Mouse (Mus musculus) CH12.LX (cell line): Measurements from ENCODE around the gene Dph2. TPM values are rescaled to one million over a fixed set of nuclear protein-coding genes. Genes with fewer than 3 reads are reported as not detected.
A peak's percentile ranks its signal among the peaks of the same experiment; 100 is the strongest.

Experiments
- DNase-seq: peaks from one replicate; pipeline ENCODE4 v3.0.0-alpha.2; 2013; ENCODE audit errors: extremely low read depth
- H3K27ac ChIP-seq: 2 replicates; pipeline ENCODE4 v1.5.1; 2012; ENCODE audit warnings: low read depth, mild to moderate bottlenecking, control low read depth, moderate library complexity; ENCODE audit not compliant: insufficient read depth
- H3K27me3 ChIP-seq: replicated peaks from 2 replicates; pipeline ENCODE3; 2012; ENCODE audit warnings: inconsistent platforms
- H3K36me3 ChIP-seq, 2 experiments: replicated peaks in 1 of 2; 2 replicates each; pipeline versions ENCODE3 to v1.6.1; 2012; ENCODE audit warnings: inconsistent platforms in 1 of 2, low read length in 1 of 2, mild to moderate bottlenecking in 1 of 2, mixed read lengths in 1 of 2, moderate library complexity in 1 of 2; ENCODE audit not compliant: control insufficient read depth in 1 of 2, insufficient read depth in 1 of 2
- H3K4me1 ChIP-seq, 2 experiments: 2 replicates each; pipeline ENCODE4 v1.6.1; 2012; ENCODE audit warnings: inconsistent platforms in 1 of 2, moderate library complexity in 1 of 2; ENCODE audit not compliant: insufficient read depth in 2 of 2, control insufficient read depth in 1 of 2
- H3K4me2 ChIP-seq: 2 replicates; pipeline ENCODE4 v1.6.1; 2012; ENCODE audit warnings: low read depth, mild to moderate bottlenecking, control low read depth; ENCODE audit not compliant: poor library complexity, insufficient read depth, severe bottlenecking
- H3K4me3 ChIP-seq, 3 experiments: fragments of 150-350 bp in 1 of 3; sonication (generic) in 1 of 3; replicated peaks in 1 of 3; 2 replicates each; pipeline versions ENCODE3 to v1.5.1; 2011 to 2012; ENCODE audit warnings: low read depth in 2 of 3, low read length in 2 of 3, mild to moderate bottlenecking in 2 of 3, moderate library complexity in 2 of 3, control low read depth in 1 of 3, improper control_type of control experiment in 1 of 3, inconsistent platforms in 1 of 3, mixed read lengths in 1 of 3; ENCODE audit not compliant: poor library complexity in 1 of 3
- H3K79me2 ChIP-seq: replicated peaks from 2 replicates; pipeline ENCODE4 v1.6.1; 2012; ENCODE audit warnings: mild to moderate bottlenecking, moderate library complexity; ENCODE audit not compliant: control insufficient read depth, poor library complexity, insufficient read depth, severe bottlenecking; ENCODE audit errors: extremely low read depth
- H3K9ac ChIP-seq: 2 replicates; pipeline ENCODE4 v1.6.1; 2012; ENCODE audit warnings: low read depth, mild to moderate bottlenecking, control low read depth, moderate library complexity; ENCODE audit not compliant: insufficient read depth
- H3K9me3 ChIP-seq: replicated peaks from 2 replicates; pipeline ENCODE3; 2012; ENCODE audit warnings: low read length, inconsistent platforms, mixed read lengths
- BHLHE40 ChIP-seq: IDR thresholded peaks from 2 replicates; pipeline ENCODE4 v1.6.1; 2011; ENCODE audit warnings: mild to moderate bottlenecking, low read depth, low read length, improper control_type of control experiment
- CHD1 ChIP-seq: IDR thresholded peaks from 2 replicates; pipeline ENCODE4 v1.6.1; 2012; ENCODE audit warnings: low read depth, low read length, improper control_type of control experiment, inconsistent platforms
- CTCF ChIP-seq, 2 experiments: IDR thresholded peaks in 1 of 2; conservative IDR thresholded peaks in 1 of 2; 2 replicates each; pipeline ENCODE4 v1.5.1; 2011 to 2012; ENCODE audit warnings: low read depth in 2 of 2, low read length in 2 of 2, improper control_type of control experiment in 1 of 2, inconsistent platforms in 1 of 2, mild to moderate bottlenecking in 1 of 2, moderate library complexity in 1 of 2
- E2F4 ChIP-seq: IDR thresholded peaks from 2 replicates; pipeline ENCODE4 v1.6.1; 2011; ENCODE audit warnings: low read depth, low read length, improper control_type of control experiment; ENCODE audit not compliant: insufficient replicate concordance
- ELF1 ChIP-seq: IDR thresholded peaks from 2 replicates; pipeline ENCODE4 v1.6.1; 2014; ENCODE audit warnings: low read depth, mild to moderate bottlenecking, inconsistent platforms, low read length, improper control_type of control experiment
- HCFC1 ChIP-seq: IDR thresholded peaks from 2 replicates; pipeline ENCODE4 v1.6.1; 2012; ENCODE audit warnings: low read depth, mild to moderate bottlenecking, inconsistent platforms, low read length, improper control_type of control experiment
- JUN ChIP-seq: IDR thresholded peaks from 2 replicates; pipeline ENCODE4 v1.6.1; 2011; ENCODE audit warnings: low read depth, mild to moderate bottlenecking, low read length, improper control_type of control experiment, moderate library complexity; ENCODE audit not compliant: insufficient read depth
- MAFK ChIP-seq: IDR thresholded peaks from 2 replicates; pipeline ENCODE4 v1.6.1; 2011; ENCODE audit warnings: low read length, improper control_type of control experiment; ENCODE audit not compliant: insufficient replicate concordance
- MAX ChIP-seq: IDR thresholded peaks from 2 replicates; pipeline ENCODE4 v1.6.1; 2011; ENCODE audit warnings: low read length, improper control_type of control experiment
- MAZ ChIP-seq: IDR thresholded peaks from 2 replicates; pipeline ENCODE4 v1.6.1; 2012; ENCODE audit warnings: low read depth, mild to moderate bottlenecking, inconsistent platforms, low read length, improper control_type of control experiment, moderate library complexity
- MEF2A ChIP-seq: IDR thresholded peaks from 2 replicates; pipeline ENCODE4 v1.6.1; 2014; ENCODE audit warnings: low read depth, mild to moderate bottlenecking, inconsistent platforms, low read length, improper control_type of control experiment, borderline replicate concordance
- MYC ChIP-seq: IDR thresholded peaks from 2 replicates; pipeline ENCODE4 v1.6.1; 2011; ENCODE audit warnings: low read depth, mild to moderate bottlenecking, improper control_type of control experiment, low read length
- TCF12 ChIP-seq: IDR thresholded peaks from 2 replicates; pipeline ENCODE4 v1.6.1; 2014; ENCODE audit warnings: low read depth, mild to moderate bottlenecking, inconsistent platforms, low read length, improper control_type of control experiment
- UBTF ChIP-seq: IDR thresholded peaks from 2 replicates; pipeline ENCODE4 v1.6.1; 2012; ENCODE audit warnings: low read depth, mild to moderate bottlenecking, inconsistent platforms, low read length, improper control_type of control experiment, moderate library complexity
- USF1 ChIP-seq: IDR thresholded peaks from 2 replicates; pipeline ENCODE4 v1.6.1; 2014; ENCODE audit warnings: low read depth, mild to moderate bottlenecking, inconsistent platforms, low read length, improper control_type of control experiment
- ZKSCAN1 ChIP-seq: IDR thresholded peaks from 2 replicates; pipeline ENCODE4 v1.6.1; 2012; ENCODE audit warnings: low read depth, inconsistent platforms, low read length, improper control_type of control experiment, borderline replicate concordance
- ZMIZ1 ChIP-seq: IDR thresholded peaks from 2 replicates; pipeline ENCODE4 v1.6.1; 2012; ENCODE audit warnings: low read depth, mild to moderate bottlenecking, inconsistent platforms, low read length, improper control_type of control experiment
- dilution Hi-C: fragments of 300-500 bp; cut with MboI; formaldehyde crosslinking; loops from 2 replicates; pipeline ENCODE4 v1.14.3; 2020; ENCODE audit warnings: low sequenced_read_pairs; ENCODE audit not compliant: extremely low pct_unique_long_range_greater_than_20kb, extremely low pct_ligation_motif_present
- in situ Hi-C: fragments of 300-500 bp; cut with MboI; formaldehyde crosslinking; loops from 3 replicates; pipeline ENCODE4 v1.14.3; 2019; ENCODE audit warnings: low sequenced_read_pairs, low pct_ligation_motif_present, low pct_unique_long_range_greater_than_20kb, mixed read lengths
- polyA plus RNA-seq: library from polyadenylated mRNA; unstranded; fragments of >175 nt; gene quantifications from 2 replicates; pipeline ENCODE4 v1.2.1, GENCODE M21; 2012; ENCODE audit warnings: low read depth; ENCODE audit not compliant: insufficient read length
- total RNA-seq, 2 experiments: library from RNA; depleted of rRNA; stranded (reverse); fragments of 300-350 nt in 1 of 2; fragments of >200 nt in 1 of 2; gene quantifications; 2 replicates each; pipeline ENCODE4 v1.2.3; 2012 to 2014

Dph2 gene
- total and polyA plus RNA-seq, 3 experiments = 19.8 to 21.5 (median 20.8) TPM

DNA sequence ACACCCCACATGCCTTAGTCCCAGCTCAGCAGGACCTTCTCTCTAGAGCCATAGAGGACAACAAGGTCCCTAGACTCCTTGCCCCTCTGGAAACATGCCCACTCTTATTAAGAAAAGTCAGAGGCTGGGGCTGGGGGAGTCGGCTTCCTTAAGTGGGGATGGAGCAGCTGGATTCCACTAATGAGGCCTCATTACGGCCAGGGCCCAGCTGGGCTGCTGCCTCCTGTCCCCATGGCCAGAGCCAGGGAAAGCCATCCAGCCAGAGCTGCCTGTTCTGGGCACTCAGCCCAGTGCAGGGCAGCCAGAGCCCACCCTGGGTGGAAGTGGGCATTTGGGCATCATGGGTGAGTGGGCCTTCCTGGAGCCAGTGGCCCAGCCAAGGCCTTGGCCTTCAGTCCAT lies 44.8 kb downstream of the Dph2 start:
- no peak overlapping the region for H3K9ac ChIP-seq
- DNase-seq = no peak
- no peaks in the 10 kb centered on the region for H3K79me2 ChIP-seq
- peaks cover 27 to 83% of the 10 kb centered on the region in 2 experiments for H3K36me3 ChIP-seq
- peaks cover 0 to 5% of the 10 kb centered on the region in 2 experiments; a peak in 1 of 4 replicates for H3K4me1 ChIP-seq
- in situ Hi-C loops = loop anchor here (25.0 kb wide), 1 partner anchor 240 kb away; no protein-coding TSS in a partner anchor
- dilution Hi-C loops = no loop called here
- no peak overlapping the region for H3K4me2 ChIP-seq
- H3K27ac ChIP-seq = no peak overlapping the region
- TF ChIP-seq ZMIZ1 (no peak), E2F4 (no peak), CTCF (conservative IDR thresholded peaks at IDR 0.05 in 1 of 2, IDR thresholded peaks at IDR 0.05 in 1 of 2; ENCODE audit: low read depth in 2 of 2, low read length in 2 of 2) (no peak), BHLHE40 (no peak), TCF12 (no peak), MAX (no peak), MEF2A (no peak), HCFC1 (no peak), MAZ (no peak), JUN (no peak), MYC (no peak), MAFK (no peak), ELF1 (no peak), CHD1 (no peak)
- H3K4me3 ChIP-seq = no peak overlapping the region
- H3K9me3 ChIP-seq = no peaks in the 10 kb centered on the region
- H3K27me3 ChIP-seq = no peaks in the 10 kb centered on the region

DNA sequence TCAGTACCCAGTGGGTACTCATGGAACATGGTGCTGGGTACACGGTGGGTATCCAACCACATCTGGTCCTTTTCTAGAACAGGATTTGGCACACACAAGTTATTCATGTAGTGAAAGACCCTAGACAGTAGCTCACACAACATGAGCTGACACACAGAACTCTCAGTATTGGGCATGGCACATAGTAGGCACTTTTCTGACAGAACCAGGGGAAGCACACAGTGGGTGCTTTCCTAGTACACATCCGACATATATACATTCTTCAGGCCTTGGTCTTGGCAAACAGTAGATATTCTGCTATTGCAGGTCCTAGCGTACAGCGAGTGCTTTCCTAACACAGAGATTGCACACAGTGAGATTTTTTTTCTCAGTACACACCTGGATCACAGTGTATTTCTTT lies 45.6 kb downstream of the Dph2 start:
- no peak for DNase-seq
- in situ Hi-C loops (loop anchor here (25.0 kb wide), 1 partner anchor 241 kb away; no protein-coding TSS in a partner anchor), dilution Hi-C loops (no loop called here)
- no peaks in the 10 kb centered on the region for H3K9me3 ChIP-seq
- H3K4me3 ChIP-seq = no peak overlapping the region
- no peak overlapping the region for H3K4me2 ChIP-seq
- no peaks in the 10 kb centered on the region for H3K27me3 ChIP-seq
- no peaks in the 10 kb centered on the region for H3K79me2 ChIP-seq
- TF ChIP-seq UBTF (no peak), MAX (no peak), USF1 (no peak), MEF2A (no peak), ZKSCAN1 (peak; percentile 86)
- H3K36me3 ChIP-seq = peaks cover 27 to 84% of the 10 kb centered on the region in 2 experiments
- peaks cover 0 to 5% of the 10 kb centered on the region in 2 experiments; a peak in 1 of 4 replicates for H3K4me1 ChIP-seq
- no peak overlapping the region for H3K27ac ChIP-seq
- H3K9ac ChIP-seq = no peak overlapping the region
